Mouse (Mus musculus) heart, embryonic 14.5 days (tissue): ENCODE measurements at regions not wholly inside any gene's neighbourhood (a gene's known extent, or its start where the extent isn't known, plus 50 kb on each side); places are given as distances from the start of the nearest gene placed in this dataset.

Experiments
- ATAC-seq: fragments of 200-750 bp; cut with Nextera tagmentation; 2 replicates; pipeline ENCODE4 v1.8.0; 2017; ENCODE audit warnings: low read depth, moderate TSS enrichment; ENCODE audit not compliant: insufficient number of reproducible peaks, insufficient read depth, low FRiP score
- H3K27ac ChIP-seq, 2 experiments: fragments of 200-500 bp in 1 of 2; fragments of 300-500 bp in 1 of 2; sonication (generic) in 1 of 2; replicated peaks in 1 of 2; 2 replicates each; pipeline ENCODE4 v1.5.1; 2012 to 2014; ENCODE audit warnings: low read depth in 2 of 2, low read length in 2 of 2, control low read depth in 1 of 2, mild to moderate bottlenecking in 1 of 2, mixed read lengths in 1 of 2; ENCODE audit not compliant: control insufficient read depth in 1 of 2, insufficient read depth in 1 of 2
- H3K27me3 ChIP-seq: fragments of 300-500 bp; sonication (generic); 2 replicates; pipeline ENCODE4 v1.6.1; 2014; ENCODE audit warnings: mild to moderate bottlenecking, low read length, control low read depth; ENCODE audit not compliant: control insufficient read depth, insufficient read depth
- H3K36me3 ChIP-seq: fragments of 300-500 bp; sonication (generic); 2 replicates; pipeline ENCODE4 v1.6.1; 2014; ENCODE audit warnings: mild to moderate bottlenecking, control low read depth, low read length, mixed read lengths; ENCODE audit not compliant: control insufficient read depth, insufficient read depth
- H3K4me1 ChIP-seq, 2 experiments: fragments of 200-500 bp in 1 of 2; fragments of 300-500 bp in 1 of 2; sonication (generic) in 1 of 2; 2 replicates each; pipeline ENCODE4 v1.6.1; 2012 to 2014; ENCODE audit warnings: low read length in 2 of 2, control low read depth in 1 of 2, mixed read lengths in 1 of 2; ENCODE audit not compliant: control insufficient read depth in 2 of 2, insufficient read depth in 2 of 2
- H3K4me2 ChIP-seq: fragments of 300-500 bp; sonication (generic); 2 replicates; pipeline ENCODE4 v1.6.1; 2014; ENCODE audit warnings: mild to moderate bottlenecking, low read length
- H3K4me3 ChIP-seq, 2 experiments: fragments of 200-500 bp in 1 of 2; fragments of 300-500 bp in 1 of 2; sonication (generic) in 1 of 2; 2 replicates each; pipeline ENCODE4 v1.5.1; 2012 to 2014; ENCODE audit warnings: low read length in 2 of 2, mild to moderate bottlenecking in 2 of 2, control low read depth in 1 of 2, low read depth in 1 of 2, moderate library complexity in 1 of 2; ENCODE audit not compliant: control insufficient read depth in 1 of 2, insufficient read depth in 1 of 2
- H3K9ac ChIP-seq: fragments of 300-500 bp; sonication (generic); 2 replicates; pipeline ENCODE4 v1.6.1; 2014; ENCODE audit warnings: mild to moderate bottlenecking, low read length
- H3K9me3 ChIP-seq: fragments of 300-500 bp; sonication (generic); 2 replicates; pipeline ENCODE4 v1.6.1; 2016; ENCODE audit warnings: low read length, control low read depth; ENCODE audit not compliant: control insufficient read depth
- WGBS: fragments of 180-500 bp; shearing (Covaris S2); extraction: QIAGEN DNeasy Blood & Tissue Kit; methylation state at CpG from one replicate; pipeline ENCODE4 v1.1.7; 2014; 5-methylcytosine and 5-hydroxymethylcytosine counted together

DNA sequence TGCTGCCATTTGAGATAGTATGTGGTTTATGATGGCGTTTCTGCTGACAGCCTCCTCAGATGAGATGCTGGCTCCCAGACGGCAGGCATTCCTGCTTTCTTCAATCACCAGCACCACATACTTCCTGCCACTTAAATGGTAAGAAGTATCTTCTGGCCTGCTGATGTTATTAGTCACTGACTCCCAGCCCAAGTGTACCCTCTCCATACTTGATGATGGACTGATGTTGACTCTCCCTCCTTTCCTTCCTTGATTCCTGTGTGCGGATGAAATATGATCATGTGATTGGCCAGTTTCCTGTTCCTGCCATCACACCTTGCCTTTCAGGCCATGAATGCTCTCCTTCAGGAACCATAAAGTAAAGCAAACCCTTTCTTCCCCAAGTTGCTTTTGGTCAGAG lies 50.8 kb upstream of the Rpl10-ps3 start:
- no peaks in the 10 kb centered on the region for H3K9me3 ChIP-seq
- H3K4me3 ChIP-seq, result no peak overlapping the region
- no peak overlapping the region for H3K27ac ChIP-seq
- no peaks in the 10 kb centered on the region for H3K27me3 ChIP-seq
- 46% methylated on average over 3 of the region's 3 CpGs for WGBS
- no peak for ATAC-seq
- no peaks in the 10 kb centered on the region for H3K36me3 ChIP-seq
- H3K4me2 ChIP-seq, result no peak overlapping the region
- H3K9ac ChIP-seq, result no peak overlapping the region
- H3K4me1 ChIP-seq, result no peaks in the 10 kb centered on the region

DNA sequence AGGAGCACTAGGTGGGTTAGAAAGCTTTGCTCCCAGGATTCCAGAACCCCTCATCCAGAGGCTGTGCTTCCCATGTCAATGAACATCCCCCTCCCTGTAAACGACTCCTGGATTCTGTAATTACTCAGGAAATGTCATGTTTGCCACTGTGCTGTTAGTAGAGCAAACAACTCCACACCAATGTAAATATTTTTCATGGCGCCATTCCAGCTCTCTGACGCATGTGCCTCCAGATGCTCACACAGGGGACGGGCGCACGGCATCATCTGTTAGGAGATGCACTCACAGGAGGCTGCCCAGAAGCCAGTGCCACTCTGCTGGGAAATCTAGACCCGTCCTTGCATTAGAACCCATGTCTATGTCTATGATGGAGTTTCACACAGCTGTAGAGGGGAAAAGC lies 51.3 kb upstream of the Rpl10-ps3 start:
- WGBS, result 64% methylated on average over 7 of the region's 7 CpGs
- Histone ChIP-seq H3K4me2 (no peak overlapping the region), H3K4me1 (no peaks in the 10 kb centered on the region), H3K27me3 (no peaks in the 10 kb centered on the region), H3K36me3 (no peaks in the 10 kb centered on the region), H3K4me3 (no peak overlapping the region), H3K9ac (no peak overlapping the region), H3K27ac (no peak overlapping the region), H3K9me3 (no peaks in the 10 kb centered on the region)
- ATAC-seq, result no peak

DNA sequence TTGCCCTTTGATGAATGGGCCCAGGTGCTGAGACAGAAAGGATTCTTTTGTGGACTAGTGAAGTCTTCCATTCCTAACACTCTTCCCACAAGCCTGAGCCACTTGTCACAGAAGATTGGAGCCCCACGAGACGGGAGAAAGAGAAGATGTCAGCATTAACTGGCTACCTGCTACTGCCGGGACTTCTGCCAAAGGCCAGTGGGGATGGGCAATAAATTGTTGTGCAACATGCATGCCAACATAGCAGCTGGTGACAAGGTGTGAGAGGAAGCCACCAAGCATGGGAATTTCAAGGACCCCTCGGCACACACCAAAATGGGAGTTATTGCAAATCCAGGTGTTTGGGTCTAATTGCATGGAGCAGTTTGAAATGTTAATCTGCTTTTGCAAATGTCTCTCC lies 63.6 kb upstream of the Rpl10-ps3 start:
- H3K27ac ChIP-seq, result no peak overlapping the region
- 67% methylated on average over 4 of the region's 4 CpGs for WGBS
- no peak overlapping the region for H3K9ac ChIP-seq
- H3K9me3 ChIP-seq, result no peaks in the 10 kb centered on the region
- H3K36me3 ChIP-seq, result no peaks in the 10 kb centered on the region
- H3K4me1 ChIP-seq, result no peaks in the 10 kb centered on the region
- no peak overlapping the region for H3K4me3 ChIP-seq
- H3K4me2 ChIP-seq, result no peak overlapping the region
- no peak for ATAC-seq
- no peaks in the 10 kb centered on the region for H3K27me3 ChIP-seq

DNA sequence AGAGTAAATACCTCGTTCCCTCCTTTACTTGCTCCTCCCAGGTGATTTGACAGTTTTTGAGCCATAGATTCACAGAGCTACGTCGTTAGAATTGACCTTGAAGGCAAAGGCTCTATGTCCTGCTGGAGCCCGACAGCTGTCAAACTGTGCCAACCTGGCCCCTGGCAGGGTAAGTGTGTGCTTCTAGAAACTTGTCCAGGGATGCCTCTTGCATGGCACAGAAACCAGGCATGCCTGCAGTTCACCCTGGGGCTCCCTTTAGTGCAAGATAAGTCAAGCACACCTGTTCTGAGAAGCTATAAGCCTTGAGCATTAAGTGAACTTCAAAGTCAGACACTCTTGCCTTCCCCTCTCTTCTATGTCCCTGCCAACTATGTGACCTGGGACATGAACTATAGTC lies 64.1 kb upstream of the Rpl10-ps3 start:
- no peaks in the 10 kb centered on the region for H3K36me3 ChIP-seq
- H3K4me3 ChIP-seq, result no peak overlapping the region
- no peaks in the 10 kb centered on the region for H3K9me3 ChIP-seq
- ATAC-seq, result no peak
- 66% methylated on average over 4 of the region's 4 CpGs for WGBS
- H3K27me3 ChIP-seq, result no peaks in the 10 kb centered on the region
- no peak overlapping the region for H3K9ac ChIP-seq
- no peaks in the 10 kb centered on the region for H3K4me1 ChIP-seq
- H3K27ac ChIP-seq, result no peak overlapping the region
- H3K4me2 ChIP-seq, result no peak overlapping the region

DNA sequence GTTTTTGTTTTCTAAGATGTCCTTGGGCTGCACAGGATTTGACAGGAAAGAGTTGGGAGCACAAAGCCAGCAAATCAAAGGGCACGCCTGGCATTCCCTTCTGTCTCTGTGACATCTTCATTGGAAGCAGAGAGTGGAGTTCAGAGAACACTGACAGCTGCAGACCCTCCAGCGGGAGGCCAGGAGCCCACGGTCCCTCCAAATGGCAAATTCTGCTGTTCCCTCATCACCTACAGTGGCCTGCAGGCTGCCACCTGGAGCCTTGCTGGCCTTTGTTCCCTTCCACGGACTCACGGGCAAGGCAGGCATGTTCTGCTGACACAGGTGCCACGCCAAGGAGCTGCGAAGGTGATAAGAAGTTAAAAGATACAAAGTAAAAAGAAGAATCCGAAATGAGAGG lies 68.2 kb upstream of the Rpl10-ps3 start:
- no peak for ATAC-seq
- Histone ChIP-seq H3K36me3 (no peaks in the 10 kb centered on the region), H3K9me3 (no peaks in the 10 kb centered on the region), H3K4me2 (no peak overlapping the region), H3K27ac (no peak overlapping the region), H3K4me1 (no peaks in the 10 kb centered on the region), H3K4me3 (no peak overlapping the region), H3K9ac (no peak overlapping the region), H3K27me3 (no peaks in the 10 kb centered on the region)
- WGBS, result 77% methylated on average over 8 of the region's 8 CpGs

DNA sequence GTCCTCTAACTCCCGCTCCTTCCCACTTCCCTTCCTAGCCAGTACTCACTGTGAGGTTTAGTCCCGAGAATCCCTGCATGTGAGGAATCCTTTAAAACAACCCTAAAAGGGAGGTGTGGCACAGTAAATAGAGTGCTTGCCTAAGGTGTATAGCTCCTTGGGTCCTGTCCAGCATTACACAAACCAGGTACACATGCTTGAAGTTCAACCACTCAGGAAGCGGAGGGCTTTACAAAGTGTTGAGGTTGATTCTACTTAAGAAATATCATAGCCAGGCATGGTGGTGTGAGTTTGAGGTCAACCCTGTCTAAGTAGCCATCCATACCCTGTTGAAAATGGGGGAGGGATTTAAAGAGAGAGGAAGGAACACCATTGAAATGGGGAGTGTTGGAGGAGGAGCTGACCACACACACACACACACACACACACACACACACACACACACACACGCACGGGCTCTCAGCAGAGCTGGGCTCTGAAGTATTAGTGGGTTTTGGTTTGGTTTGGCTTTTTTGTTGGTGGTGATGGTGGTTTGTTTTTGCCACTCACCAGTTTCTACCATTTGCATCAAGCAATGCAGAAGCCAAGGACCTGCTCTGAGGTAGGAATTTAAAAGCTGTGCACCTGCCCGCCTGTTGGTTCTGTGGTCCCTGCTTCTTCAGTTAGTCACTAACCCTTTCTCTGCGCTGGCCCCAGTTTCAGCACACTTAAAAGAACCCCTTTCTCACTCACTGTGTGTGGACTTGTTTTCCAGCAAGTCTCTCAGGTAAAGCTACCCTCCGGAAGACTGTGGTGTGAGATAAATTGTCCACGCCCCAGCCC lies 69.0 kb upstream of the Rpl10-ps3 start:
- no peak overlapping the region for H3K4me2 ChIP-seq
- no peak overlapping the region for H3K4me3 ChIP-seq
- 75% methylated on average over 8 of the region's 9 CpGs for WGBS
- ATAC-seq, result no peak
- no peaks in the 10 kb centered on the region for H3K36me3 ChIP-seq
- H3K9me3 ChIP-seq, result no peaks in the 10 kb centered on the region
- H3K9ac ChIP-seq, result no peak overlapping the region
- no peaks in the 10 kb centered on the region for H3K27me3 ChIP-seq
- no peaks in the 10 kb centered on the region for H3K4me1 ChIP-seq
- no peak overlapping the region for H3K27ac ChIP-seq

DNA sequence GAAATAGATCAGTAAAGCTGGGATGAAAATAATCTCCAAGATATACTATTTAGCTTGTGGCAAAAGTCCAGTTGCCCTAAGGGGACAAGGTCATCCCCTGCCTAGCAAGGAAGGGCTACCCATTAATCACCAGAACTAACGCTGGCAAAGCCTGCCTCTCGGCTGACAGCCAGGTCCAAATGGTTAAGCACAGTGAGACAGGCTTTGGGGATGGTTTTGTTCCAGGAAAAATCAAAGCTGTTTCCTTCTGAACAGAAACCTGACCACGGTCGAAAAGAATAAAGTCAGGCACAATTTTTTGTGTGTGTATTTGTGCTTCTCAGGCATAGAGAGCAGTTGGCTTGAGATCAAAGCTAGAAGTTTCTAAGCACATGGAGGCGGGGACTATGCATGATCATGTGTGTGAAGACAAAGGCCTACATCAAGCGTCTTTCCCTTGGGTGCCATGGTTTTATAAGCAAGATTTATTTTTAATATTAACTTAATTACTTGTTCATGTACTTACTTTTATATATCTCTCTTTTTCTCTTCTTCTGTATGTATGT lies 70.1 kb upstream of the Rpl10-ps3 start:
- Histone ChIP-seq H3K9me3 (no peaks in the 10 kb centered on the region), H3K27me3 (no peaks in the 10 kb centered on the region), H3K9ac (no peak overlapping the region), H3K4me3 (no peak overlapping the region), H3K27ac (no peak overlapping the region), H3K36me3 (no peaks in the 10 kb centered on the region), H3K4me1 (no peaks in the 10 kb centered on the region), H3K4me2 (no peak overlapping the region)
- WGBS, result 74% methylated on average over 6 of the region's 6 CpGs
- ATAC-seq, result no peak

DNA sequence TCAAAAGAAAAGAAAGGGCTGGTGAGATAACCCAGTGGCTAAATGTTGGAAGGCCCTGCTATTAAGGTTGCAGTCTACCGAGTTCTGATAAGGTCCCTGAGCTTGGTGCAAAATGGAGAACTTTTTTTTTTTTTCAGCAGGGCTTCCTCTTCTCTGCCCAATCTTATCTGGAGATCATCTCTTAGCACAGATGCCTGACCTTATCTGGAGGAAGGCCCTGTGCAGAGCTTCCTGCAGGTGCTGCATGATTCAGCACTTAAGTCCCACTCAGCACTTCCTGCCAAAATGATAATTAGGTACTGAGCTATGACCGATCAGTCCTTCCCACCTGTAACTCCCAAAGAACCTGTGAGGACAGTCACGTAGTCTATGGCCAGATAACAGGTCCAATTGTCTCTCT lies 71.9 kb upstream of the Rpl10-ps3 start:
- Histone ChIP-seq H3K4me2 (no peak overlapping the region), H3K4me3 (no peak overlapping the region), H3K27me3 (no peaks in the 10 kb centered on the region), H3K4me1 (no peaks in the 10 kb centered on the region), H3K36me3 (no peaks in the 10 kb centered on the region), H3K9ac (no peak overlapping the region), H3K27ac (no peak overlapping the region), H3K9me3 (peaks cover 9% of the 10 kb centered on the region)
- WGBS, result 38% methylated on average over 3 of the region's 3 CpGs
- no peak for ATAC-seq
